Mouse (Mus musculus): Measurements from ENCODE around the gene Setd1a.
"Not testable (repeated sequence)": the region's sequence is repeated elsewhere in the genome, so short reads cannot be mapped to it uniquely, and the experiment has no call there.

The Setd1a gene

DNA sequence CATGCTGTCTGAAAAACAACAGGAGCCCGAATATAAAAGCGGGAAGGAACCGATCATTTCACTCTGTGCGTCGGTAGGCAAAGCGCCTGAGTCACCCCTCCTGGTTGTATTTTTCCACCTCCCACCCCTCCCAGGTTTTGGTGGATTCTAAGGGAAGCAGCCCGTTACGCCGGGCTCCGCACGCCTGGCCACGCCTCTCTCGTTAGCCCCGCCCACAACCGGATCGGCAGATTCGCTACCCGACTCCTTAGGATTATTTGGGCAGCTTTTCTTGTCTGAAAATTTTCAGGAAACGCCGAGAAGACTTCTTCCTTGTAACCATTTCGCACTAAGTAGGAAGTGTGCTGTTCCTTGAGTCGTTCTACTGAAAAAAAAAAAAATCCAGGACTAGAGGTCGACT lies at the start of gene Setd1a:
TSS of gene Setd1a (plus strand) at position 245 of the 400 bp plus-strand sequence.
- peak; percentile 85 for DNase-seq (ENCODE audit: low read depth, low spot score)

DNA sequence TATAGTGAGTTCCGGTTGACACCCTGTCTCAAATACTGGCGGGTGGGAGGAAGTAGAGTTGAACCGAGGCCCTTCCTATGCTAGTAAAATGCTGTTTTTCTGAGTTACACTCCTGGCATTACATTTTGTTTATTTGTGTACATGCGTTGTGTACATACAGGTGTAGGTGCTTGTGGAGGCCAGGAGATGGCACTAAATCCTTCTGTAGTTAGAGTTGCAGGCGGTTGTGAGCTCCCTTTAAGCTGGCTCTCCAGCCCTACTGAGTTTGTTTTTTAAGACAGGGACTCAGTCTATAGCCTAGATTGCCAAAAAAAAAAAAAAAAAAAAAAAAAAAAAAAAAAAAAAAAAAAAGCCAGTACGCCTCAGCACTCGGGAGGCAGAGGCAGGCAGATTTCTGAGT lies 48.6 kb upstream of the Setd1a start:
- DNase-seq (ENCODE audit: low read depth, low spot score): no peak

DNA sequence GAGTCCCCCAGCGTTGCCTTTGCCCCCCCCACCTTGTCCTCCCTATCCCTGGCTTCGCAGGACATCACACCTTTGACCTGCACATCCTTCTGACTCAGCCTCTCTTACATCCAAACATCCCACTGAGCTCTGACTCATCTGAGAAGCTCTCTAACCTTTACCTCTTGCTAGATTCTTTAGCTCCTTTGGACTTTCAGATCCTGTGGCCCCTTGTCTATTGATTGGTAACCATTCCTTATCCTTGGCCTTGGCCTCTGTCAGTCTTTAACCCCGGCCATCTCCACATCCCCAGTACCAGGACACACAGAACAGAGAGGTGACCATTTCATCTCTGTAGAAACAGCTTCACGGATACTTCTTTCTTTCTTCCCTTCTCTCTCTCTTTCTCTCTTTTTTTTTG lies 46.3 kb upstream of the Setd1a start:
- no peak for DNase-seq (ENCODE audit: low read depth, low spot score)

DNA sequence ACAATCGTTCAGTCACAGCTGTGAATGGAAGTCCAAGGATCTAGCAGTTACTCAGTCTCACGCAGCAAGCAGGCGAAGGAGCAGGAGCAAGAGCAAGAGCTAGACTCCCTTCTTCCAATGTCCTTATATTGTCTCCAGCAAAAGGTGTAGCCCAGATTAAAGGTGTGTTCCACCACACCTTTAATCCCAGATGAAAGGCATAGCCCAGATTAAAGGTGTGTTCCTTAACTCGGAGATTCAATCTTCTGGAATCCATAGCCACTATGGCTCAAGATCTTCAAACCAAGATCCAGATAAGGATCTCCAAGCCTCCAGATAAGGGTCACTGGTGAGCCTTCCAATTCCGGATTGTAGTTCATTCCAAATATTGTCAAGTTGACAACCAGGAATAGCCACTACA lies 44.4 kb upstream of the Setd1a start, which contains the start of gene Ctf2:
TSS of gene Ctf2 (minus strand) at position 101 of the 400 bp plus-strand sequence.
- DNase-seq (ENCODE audit: low read depth, low spot score): not testable (repeated sequence)

DNA sequence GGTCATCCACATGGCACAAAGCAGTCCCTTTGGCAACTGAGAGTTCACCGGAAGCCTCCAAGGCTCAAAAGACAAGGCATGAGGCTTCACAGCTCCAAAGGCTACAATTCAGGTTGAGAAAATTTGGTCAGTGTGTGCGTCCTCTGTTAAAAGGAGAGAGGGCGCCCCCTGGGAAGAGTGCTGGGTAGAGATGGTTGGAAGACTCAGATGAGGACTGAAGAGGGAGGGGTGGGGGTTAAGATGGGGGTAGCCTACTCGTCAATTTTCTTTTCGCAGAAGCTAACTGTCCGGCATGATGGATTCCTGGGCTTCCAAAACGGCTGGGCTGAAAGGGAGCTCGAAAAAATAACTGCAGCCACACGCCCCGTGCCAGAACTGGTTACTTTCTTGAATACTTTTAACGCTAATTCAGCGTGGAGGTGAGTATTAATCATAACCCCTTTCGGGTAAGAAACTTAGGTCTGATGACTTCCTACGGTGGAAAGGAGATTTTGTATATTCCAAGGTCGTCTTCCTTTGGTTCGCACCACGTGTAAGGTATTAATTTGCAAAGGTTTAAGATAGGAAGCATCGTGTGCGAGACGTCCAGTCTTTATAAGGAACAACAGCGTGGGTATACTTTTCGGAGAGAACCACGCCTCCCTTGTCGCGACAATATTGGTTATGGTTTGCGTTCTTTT lies 32.0 kb upstream of the Setd1a start, which contains the start of gene Fbxl19:
TSS of gene Fbxl19 (plus strand) at position 178 of the 680 bp plus-strand sequence.
- DNase-seq (ENCODE audit: low read depth, low spot score): peak; percentile 61

DNA sequence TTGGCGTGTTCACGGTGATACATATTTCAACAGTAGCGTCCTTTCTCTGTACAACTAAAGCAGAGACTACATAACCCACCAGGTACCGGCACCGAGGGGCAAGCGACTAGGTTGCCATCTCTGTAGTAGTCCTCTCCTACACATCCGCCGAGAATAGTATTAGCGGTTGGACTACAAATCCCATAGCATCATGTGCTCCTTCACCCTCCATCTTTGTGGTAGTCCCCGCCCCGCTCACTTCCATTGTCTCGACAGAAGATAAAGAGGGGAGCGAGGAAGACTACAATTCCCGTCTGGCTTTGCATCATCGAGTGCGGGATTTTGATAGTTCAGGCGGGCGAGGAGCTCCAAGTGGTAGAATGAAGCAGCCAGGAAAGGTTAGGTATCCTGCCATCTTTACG lies 31.2 kb upstream of the Setd1a start:
- peak; percentile 92 for DNase-seq (ENCODE audit: low read depth, low spot score)

DNA sequence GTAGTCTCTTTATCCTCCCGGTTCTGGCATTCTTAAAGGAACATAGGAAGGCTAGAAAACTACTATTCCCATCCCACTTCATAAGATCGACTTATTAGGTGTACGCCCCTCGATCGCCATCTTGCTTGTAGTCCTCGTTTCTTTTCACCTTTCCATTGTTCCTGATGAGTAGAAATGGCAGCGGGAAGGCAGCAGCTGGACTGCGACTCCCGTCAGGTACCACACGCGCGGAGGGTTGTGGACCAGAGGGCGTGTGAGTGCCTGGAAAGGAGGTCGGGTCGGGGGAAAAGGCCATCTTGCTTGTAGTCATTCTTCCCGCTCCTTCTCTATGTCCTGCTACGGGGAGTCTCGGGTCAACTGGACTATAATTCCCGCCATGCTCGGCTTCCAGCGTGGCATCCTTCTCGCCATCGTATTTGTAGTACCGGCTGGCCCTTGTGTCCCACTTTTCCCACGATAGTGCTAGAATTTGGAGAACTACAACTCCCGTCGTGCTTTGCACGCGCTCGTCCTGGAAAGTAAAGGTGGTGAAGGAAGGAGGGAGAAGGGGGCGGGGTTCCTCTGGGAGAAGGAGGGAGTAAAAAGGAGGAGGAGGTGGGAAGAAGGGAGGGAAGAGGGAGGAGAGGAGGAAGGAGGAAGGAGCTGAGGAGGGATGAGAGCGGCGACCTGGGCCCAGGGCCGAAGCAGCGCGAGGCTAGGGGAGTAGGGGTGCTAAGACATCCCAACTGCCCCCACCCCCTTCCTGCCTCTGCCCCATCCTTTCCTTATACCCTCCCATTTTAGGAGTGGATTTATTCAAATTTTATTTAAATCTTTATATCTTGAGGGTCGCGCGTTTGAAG lies 30.6 kb upstream of the Setd1a start:
- DNase-seq (ENCODE audit: low read depth, low spot score): peak; percentile 87

DNA sequence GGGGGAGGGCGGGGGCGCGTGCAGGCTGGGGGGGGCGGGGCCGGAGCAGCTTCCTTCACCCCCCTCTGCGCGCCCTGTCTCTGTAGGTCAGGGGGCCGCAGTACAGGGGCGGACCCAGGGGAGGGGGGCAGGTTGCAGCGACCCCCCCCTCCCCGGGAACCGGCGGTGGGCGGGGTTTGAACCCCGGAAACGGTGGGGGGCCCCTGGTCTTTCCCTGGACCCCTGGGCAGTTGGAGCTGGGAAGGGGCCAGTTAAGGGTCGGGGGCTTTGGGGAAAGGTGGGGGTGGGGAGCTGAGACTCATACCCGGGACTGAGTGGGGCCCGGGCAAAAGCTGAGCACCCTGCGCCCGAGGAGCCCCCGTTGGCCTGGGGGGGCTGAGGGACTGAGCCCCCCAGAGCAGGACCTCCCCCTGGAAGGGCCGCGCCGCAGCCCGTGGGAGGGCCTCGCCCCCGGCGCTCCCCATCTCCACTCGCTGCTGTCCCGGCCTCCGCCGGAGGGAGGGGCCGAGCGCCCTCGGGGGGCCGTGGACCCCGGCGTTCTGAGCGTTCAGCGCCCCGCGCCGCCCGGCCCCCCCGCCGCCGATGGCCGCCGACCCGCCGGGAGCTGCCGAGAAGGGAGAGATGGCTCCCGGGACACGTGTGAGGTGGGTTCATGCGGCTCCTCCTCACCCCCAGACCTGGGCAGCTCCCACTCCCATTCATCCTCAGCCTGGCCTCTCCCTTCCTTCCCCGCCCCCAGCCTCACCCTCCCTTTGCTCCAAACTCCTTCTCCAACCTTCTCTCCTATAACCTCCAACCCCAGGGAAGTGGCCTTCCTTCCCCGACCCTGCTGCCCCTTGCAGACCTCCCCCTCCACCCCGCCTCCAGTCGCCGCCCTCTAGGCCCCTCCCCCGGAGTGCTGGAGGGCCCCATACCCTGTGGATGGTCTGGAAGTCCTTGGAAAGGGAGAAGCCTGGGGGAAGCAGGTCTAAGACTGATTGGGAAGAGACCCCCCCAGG lies 29.7 kb upstream of the Setd1a start:
- peak; percentile 35 for DNase-seq (ENCODE audit: low read depth, low spot score)

DNA sequence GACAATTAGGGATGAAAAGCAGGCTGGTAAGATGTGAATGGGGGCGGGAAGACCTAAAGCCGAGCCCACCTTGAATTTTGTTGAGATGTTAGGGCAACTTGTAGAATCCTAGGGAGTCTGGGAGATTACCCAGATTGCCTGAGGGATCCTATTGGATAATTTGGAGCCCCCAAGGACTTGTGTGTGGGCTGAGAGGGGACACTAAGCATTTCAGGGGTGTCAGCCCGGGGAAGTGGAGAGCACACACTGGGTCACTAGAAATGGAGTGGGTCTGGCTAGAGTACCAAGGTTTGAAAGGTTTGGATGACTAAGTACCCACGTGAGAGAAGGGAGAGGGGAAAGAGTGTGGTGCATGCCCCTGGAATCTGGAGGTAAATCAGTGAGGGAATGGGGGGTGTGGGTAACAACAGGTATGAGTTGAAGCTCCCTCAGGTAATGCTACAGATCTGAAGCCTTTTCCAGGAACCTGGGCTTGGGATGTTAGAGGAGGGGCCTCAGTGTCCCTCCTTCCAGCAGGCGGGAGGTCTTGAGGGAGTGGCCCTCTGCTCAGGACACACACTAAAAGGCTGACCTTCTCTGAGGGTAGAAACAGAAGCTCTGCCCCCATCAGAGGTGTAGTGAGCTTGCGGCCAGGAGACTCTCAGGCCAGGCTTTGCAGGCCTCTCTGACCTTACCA lies 28.8 kb upstream of the Setd1a start:
- DNase-seq (ENCODE audit: low read depth, low spot score): no peak

DNA sequence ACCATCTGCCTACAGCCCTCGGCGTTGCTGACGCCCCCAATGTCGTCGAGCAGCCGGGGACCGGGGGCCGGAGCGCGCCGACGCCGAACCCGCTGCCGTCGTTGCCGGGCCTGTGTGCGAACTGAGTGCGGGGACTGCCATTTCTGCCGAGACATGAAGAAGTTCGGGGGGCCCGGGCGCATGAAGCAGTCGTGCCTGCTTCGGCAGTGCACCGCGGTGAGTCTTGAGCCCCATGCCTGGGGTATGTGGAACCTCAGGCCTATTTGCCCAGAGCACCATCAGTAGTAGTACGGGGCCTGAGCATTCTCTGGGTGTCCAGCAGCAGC lies 28.3 kb upstream of the Setd1a start:
- DNase-seq (ENCODE audit: low read depth, low spot score): no peak

DNA sequence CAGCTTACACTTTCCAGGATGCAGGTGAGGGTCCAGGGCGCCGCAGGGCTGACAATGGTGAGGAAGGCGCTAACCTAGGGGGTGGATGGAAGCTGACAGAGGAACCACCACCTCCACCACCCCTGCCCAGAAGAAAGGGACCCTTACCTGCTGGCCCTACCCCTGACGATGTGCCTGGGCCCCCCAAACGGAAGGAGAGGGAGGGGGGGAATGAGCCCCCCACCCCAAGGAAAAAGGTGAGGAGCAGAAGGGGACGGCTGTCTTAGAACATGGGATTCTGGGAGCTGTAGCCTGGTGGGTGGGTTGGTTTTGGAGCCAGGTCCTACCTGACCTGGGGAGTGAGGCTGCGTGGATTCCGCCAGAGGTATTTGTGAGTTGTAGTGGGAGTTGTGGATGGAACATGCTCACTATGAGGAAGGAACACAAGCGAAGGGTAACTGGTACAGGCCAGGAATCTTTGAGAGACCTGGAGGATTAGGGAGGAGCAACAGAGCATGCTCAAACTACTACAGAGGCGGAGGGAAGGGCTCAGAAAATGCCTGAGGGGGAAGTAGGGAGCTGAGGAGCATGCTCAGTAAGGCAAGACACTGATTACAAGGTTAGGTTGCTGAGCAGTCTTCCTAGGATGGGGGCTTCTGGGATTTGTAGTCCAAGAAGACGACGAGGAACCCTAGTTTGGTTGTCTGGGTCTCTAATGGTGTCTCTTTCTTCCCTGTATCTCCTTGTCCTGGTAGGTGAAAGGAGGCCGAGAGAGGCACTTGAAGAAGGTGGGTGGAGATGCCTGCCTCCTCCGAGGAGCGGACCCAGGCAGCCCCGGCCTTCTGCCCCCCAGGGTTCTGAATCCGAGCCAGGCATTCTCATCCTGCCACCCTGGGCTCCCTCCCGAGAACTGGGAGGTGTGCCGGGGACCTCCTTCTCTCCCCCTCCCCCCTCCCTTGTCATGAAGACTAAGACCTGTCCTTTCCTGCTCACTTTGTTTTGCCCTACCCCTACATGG lies 26.0 kb upstream of the Setd1a start:
- no peak for DNase-seq (ENCODE audit: low read depth, low spot score)

DNA sequence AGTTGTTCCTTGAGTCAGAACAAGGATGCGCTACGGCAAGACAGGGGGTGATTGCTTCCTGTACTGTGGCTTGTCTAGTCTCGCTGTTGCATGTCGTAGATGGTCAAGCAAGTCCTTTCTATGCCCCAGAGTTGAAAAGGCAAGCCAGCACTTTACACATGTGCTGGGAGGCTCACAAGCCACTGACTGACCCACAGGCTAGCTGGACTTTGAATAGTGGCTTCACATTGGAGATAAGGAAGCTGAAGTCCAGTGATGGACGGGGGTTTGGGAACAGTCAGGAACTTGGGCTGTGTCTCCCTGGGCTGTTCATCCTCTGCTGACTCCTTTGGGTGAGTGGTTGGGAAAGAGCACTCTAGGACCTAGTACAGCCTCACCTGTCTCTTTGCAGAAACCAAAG lies 24.9 kb upstream of the Setd1a start:
- DNase-seq (ENCODE audit: low read depth, low spot score): no peak

DNA sequence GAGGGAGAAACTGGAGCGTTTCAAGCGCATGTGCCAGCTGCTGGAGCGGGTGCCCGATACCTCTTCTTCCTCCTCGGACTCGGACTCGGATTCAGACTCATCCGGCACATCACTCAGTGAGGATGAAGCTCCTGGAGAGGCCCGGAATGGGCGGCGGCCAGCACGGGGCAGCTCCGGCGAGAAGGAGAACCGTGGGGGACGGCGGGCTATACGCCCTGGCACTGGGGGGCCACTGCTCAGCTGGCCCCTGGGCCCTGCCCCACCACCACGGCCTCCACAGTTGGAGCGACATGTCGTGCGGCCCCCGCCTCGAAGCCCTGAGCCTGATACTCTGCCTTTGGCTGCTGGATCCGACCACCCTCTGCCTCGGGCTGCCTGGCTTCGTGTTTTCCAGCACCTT lies 24.4 kb upstream of the Setd1a start:
- no peak for DNase-seq (ENCODE audit: low read depth, low spot score)

DNA sequence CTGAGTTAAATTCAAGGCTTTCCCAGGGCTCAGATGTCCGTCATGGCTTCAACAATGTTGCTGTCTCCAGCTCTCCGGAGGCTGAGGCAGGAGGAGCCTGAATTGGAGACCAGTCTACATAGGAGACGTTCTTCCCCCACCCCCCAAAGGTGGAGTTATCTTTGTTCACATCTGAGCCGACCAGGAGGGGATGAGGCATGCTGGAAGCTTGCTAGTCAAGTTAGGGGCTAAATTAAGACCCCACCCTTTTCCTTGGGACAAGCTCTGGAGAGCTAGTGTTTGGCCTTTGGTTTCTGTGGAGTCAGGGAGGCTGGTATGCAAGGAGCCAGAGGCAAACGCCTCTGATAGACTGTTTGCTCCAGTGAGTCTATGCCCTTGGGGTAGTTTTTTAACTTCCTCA lies 23.3 kb upstream of the Setd1a start:
- no peak for DNase-seq (ENCODE audit: low read depth, low spot score)

DNA sequence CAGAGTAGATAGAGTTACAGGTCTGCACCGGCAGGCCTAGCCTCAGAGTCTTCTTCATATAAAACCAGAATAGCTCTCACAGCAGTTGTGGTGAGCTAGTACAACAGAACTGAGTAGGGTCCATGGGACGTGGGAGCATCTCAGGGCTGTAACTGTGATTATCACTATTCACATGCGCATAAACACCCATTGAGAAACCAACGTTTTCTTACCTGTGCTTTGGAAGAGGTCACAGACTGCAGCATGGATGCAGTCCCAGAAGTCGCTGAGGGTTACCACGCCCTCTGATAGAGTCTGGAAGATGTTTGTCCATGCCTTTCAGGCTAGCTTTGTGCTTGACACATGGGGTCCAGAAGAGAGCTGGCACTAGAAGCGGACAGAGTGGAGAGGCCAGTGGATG lies 22.7 kb upstream of the Setd1a start:
- no peak for DNase-seq (ENCODE audit: low read depth, low spot score)

DNA sequence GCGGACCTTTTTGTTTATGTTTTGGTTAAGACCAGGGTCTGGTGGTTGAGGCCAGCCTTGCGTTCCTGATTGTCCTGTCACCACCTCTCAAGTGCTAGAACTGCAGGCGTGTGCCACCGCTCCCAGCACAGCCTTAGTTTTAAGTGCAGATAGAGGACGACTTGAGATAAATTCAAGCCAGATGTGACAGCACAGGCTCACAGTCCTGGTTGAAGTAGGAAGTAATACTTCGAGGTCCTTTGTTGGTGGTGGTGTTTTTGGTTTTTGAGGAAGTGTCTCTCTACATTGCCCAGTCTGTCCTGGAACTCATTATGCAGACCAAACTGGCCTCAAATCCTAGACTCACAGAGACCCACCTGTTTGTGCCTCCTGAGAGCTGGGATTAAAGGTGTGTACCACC lies 16.8 kb upstream of the Setd1a start:
- DNase-seq (ENCODE audit: low read depth, low spot score): no peak

DNA sequence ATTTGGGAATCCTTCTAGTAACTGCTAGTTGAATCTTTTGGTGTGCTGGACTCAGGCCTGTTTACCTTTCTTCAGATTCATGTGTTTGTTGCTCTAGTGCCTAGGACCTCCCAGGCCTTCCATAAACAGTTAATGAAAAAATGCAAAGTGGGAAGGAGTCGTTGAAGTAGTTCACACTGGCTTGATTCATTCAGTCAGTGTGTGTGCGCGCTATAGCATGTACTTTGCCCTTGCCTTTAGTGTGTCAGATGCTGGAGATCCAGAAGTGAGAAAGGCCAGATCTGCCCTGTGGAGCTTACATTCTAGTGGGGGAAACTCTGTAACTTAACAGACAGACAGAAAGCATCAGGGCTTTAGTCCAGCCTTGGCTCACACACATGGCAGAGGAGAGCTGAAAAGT lies 16.0 kb upstream of the Setd1a start:
- DNase-seq (ENCODE audit: low read depth, low spot score): no peak

DNA sequence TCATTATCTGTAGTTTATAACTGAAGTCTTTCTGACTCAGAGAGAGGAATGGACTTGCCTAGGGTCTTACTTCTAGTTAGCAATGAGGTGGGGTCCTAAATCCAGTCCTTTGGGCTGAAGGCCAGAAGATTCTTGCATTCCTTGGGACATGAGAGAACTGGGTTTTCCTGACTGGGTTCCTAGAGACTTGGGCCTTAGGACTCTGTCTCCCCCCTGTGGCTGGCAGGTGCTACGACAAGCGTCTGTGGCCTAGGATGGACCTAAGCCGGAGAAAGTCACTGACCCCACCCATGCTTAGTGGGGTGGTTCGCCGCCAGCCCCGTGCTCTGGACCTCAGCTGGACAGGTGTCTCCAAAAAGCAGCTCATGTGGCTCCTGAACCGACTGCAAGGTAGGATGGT lies 15.4 kb upstream of the Setd1a start:
- peak; percentile 57 for DNase-seq (ENCODE audit: low read depth, low spot score)

DNA sequence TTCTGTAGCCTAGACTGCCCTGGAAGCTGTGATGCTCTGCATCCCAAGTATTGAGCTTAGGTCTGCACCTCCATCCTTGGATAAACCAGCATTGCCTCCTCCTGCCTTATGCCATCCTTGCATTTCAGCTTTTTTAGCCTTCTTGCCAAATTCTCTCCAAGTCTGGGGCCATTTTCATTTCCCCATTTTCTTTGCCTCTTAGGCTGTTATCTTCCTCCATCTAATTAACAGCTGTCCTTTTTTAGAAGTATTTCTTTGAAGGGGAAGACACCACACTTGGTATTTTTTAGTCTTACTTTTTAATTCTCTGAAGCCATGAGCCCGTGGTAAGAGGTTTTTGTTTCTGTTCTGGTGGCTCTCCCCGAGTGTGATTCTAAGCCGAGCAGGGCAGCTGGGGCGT lies 12.8 kb upstream of the Setd1a start:
- no peak for DNase-seq (ENCODE audit: low read depth, low spot score)

DNA sequence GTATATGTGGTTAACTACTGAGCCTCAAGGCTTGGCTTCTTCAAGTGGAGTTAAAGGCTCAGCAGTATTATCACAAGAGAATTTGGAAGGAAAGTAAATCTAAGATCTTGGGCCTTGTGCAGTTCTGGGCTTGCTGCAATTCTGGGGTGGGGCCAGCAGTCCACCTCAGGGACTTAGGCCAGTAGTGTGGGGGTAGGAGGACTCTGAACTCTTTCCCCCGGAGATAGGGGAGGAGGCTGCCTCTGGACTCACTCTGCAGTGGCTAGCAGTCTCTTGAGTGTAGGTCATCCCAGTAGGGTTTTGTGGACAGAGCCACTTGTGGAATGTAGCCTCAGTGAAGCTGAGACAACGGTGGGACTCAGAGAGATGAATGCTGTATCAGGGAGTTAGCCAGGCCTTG lies 10.7 kb upstream of the Setd1a start:
- DNase-seq (ENCODE audit: low read depth, low spot score): no peak

All from CD4-positive helper T cell, adult 2 months (primary cell).